Mouse (Mus musculus) ZHBTc4 (cell line): Measurements from ENCODE around the gene Nucks1.
A peak's percentile ranks its signal among the peaks of the same experiment; 100 is the strongest.
"Not testable (repeated sequence)": the region's sequence is repeated elsewhere in the genome, so short reads cannot be mapped to it uniquely, and the experiment has no call there.

Experiments
- DNase-seq: peaks from one replicate; pipeline ENCODE4 v3.0.0-alpha.2; 2011; ENCODE audit warnings: low read depth, low spot score

Nucks1 gene

GRCm38 (mm10) chr1:131910001-131910648, at the start of gene Nucks1:
TSS of gene Nucks1 (plus strand) at chr1:131910534.
- peak; percentile 100 for DNase-seq

DNA sequence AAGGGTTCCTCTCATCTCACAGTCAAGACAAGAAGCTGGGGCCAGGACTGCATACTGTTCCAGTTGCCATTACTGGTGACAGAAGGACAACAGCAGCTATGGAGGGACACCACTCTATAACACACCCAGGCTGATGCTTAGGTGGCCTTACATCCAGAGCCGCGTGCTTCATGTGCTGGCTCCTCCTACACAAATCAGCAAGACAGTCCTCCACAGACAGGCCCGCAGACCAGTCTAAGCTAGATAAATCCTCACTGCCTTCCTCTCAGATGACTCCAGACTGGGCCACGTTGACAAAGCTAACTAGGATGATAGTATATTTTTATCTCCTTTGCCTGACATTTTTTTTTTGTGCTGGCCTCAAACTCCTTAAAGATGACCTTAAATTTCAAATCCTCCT, 48.5 kb upstream of the Nucks1 start:
- DNase-seq: peak; percentile 62

DNA sequence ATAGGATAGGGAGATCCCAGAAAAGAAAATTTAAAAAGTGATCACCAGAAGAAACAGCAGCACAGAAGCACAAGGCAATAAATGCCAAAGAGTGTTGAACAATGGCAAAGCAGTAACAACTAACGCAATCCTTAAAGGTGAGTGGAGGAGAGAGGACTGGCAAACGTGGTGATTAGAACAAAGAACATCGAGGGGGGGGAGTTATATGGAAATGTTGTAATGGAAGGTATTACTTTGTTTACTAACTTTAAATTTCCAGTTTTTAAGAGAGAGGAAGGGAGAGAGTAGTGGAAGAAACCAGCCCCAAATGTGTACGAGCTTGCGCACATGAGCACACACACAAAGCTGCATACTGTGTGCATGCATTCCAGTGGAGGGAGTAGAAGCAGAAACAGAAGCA, 44.7 kb upstream of the Nucks1 start:
- DNase-seq: no peak

DNA sequence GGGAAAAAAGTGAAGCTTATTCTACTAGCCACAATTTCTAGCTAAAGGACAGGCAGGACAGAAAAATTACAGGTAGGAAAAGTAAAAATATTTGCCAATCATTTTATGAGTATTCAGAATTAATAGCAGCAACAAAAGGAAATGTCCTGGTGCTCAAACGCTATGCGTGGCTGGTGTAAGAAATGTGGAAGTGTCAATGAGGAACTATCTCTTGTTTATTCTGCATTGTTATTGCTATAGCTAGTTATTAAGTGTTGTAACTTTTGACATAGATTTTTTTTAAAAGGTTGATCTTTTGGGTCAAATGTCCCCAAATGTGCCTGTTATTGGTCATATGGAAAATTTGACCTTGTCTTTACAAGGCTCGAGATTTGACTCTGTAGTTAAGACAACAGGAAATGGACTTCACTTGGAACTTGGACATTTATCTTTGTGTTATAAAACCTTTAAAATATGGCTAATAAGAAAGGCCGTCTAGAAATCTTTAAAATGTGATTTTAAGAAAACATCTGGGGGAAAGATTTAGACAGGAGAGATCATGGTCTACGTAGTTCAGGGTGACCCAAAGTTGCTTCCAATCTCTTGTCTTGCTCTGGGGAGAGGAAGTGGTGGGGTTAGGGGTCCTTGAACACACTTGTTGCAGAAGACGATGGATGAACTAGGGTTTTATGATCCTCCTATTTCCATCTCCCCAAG, 43.9 kb upstream of the Nucks1 start:
- DNase-seq: no peak

GRCm38 (mm10) chr1:131867093-131867945, 43.0 kb upstream of the Nucks1 start, which contains the start of gene Rab29:
TSS of gene Rab29 (plus strand) at chr1:131867224.
- peak; percentile 96 for DNase-seq

DNA sequence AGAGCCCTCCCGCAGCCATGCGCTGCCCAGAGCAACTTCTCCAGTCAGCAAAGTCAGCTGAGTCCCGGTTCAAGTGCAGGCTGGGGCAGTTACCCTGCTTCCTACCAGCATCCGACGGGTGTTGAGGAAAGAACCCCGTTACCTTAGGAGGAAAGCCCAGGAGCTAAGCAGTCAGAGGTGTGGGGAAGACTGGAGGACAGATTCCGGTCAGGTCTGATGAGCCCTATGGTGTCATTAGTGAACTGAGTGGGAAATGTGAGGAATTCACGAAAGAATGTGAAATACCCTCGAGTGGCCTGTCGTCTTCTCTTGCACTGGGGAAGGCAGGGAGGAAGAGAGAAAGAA, 42.4 kb upstream of the Nucks1 start:
- no peak for DNase-seq

DNA sequence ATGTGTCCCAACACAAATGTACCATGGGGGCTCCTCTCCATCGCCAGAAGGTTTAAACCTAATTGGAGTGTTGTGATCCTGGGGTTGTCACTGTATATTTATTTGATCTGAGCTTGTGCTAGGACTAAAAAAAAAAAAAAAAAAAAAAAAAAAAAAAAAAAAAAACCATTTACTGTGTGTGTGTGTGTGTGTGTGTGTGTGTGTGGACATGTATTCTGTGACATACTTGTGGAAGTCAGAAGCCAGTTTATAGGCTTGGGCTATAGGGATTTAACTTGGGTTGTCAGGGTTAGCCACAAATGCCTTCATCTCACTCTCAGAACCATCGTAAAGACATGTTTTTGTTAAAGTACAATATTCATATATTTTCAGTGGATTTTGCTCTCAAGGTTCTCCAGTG, 40.8 kb upstream of the Nucks1 start:
- DNase-seq: no peak

DNA sequence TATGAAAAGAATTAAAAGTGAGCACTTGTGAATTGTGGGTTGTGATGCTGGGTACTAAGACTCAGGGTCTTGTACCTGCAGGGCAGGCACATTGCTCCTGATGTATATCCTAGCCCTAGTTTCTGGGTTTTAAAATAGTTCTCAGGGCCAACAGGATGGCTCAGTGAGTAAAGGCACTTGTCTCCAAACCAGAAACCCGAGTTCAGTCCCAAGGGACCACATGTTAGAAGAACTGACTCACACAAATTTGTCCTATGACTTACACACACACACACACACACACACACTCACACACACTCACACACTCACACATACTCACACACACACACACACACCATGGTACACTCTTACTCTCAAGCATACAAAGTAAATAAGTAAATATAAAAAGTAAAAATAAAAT, 37.5 kb upstream of the Nucks1 start:
- DNase-seq: no peak

DNA sequence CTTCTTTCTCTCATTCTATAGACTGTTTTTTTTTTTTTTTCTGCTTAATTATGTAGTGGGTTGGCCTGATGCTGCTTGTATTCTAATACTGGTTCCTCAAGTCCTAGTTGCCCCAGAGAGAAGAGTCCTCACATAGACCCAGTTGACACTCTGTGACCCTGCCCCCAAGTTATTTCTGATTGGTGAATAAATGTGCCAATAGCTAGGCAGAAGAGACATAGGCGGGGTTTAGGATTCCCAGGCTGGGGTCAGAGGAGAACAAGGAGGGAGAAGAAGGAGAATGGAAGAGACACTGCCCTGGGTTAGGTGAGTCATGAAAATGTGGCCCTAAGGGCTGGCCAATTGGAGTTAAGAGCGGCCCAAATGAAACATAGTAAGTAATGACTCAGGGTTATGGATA, 30.5 kb upstream of the Nucks1 start:
- DNase-seq: peak; percentile 67

GRCm38 (mm10) chr1:131882787-131883186, 27.5 kb upstream of the Nucks1 start:
- peak; percentile 81 for DNase-seq

GRCm38 (mm10) chr1:131886173-131886572, 24.2 kb upstream of the Nucks1 start:
- no peak for DNase-seq

DNA sequence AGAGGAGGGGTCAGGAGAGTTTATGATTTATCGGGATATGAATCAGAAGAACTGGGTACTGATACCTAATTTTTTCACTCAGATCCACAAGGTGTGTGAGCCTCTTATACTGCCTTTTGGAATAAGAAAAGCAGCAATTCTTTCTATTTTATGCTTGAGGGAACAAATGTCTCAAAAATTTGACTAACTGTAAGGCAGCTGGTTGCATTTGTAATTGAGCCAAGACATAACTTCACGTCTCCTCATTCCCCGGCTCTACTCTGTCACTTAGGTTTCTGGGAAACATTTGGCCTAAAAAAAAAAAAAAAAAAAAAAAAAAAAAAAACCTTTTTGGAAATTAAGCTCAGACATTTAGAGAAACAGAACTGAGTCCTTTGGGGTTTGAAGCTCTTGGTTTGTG, 23.7 kb upstream of the Nucks1 start:
- no peak for DNase-seq

DNA sequence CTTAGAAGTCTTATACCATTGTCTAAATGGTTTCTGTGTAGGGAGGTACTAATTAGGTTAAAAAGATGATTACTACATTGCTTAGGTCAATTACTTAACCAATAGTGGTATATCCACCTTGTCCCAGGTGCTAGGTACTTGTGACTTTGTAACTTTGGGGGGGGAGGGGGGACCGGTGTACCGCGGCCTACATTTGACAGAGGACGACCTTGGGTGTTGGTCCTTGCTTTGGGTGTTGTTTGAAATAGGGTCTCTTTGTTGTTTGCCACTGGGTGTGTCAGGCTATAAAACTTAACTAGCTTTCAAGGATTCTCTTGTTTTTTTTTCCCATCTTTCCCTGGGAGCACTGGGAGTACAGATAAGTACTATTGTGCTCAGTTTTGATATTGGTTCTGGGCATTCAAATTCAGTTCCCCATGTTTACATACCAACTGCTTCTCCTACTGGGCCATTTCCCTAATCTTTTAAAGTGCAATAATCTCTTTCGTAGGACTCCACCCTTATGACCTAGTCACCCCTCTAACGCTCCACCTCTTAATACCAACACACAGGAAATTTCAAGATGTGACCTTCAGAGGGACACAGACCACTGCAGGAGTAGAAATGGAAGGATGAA, 20.2 kb upstream of the Nucks1 start:
- peak; percentile 95 for DNase-seq

GRCm38 (mm10) chr1:131891436-131891835, 18.9 kb upstream of the Nucks1 start:
- DNase-seq: peak; percentile 71

- DNase-seq: no peak
These were observed 7.7 kb upstream of the Nucks1 start for GRCm38 (mm10) chr1:131902679-131903078.

- no peak for DNase-seq
These were observed 7.1 kb upstream of the Nucks1 start for GRCm38 (mm10) chr1:131903251-131903650.

- DNase-seq: peak; percentile 61
These were observed 4.8 kb upstream of the Nucks1 start for GRCm38 (mm10) chr1:131905497-131905896.

DNA sequence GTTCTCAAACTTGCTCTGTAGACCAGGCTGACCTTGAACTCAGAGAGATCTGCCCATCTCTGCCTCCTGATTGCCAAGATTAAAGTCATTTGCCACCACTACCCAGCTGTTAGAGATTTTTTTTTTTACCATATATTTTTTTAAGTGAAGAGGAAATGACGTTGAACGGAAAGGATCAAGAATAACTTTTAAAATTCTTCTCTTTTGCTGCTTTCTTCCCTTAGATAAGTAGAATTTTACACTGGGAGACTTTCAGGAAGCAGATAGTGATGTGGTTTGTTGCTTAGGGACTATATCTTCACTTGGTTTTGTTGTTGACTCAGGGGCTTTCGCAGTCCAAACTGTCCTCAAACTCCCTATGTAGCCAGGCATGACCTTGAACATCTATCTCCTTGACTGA, 1.9 kb upstream of the Nucks1 start:
- DNase-seq: no peak

- DNase-seq: not testable (repeated sequence)
These were observed 1.1 kb upstream of the Nucks1 start for GRCm38 (mm10) chr1:131909236-131909635.

GRCm38 (mm10) chr1:131910674-131911558, 582 bp downstream of the Nucks1 start:
- peak; percentile 92 for DNase-seq

- DNase-seq: no peak
These were observed 7.3 kb downstream of the Nucks1 start for GRCm38 (mm10) chr1:131917634-131918033.
